Mouse (Mus musculus) lung, postnatal 0 days (tissue): ENCODE measurements at regions not wholly inside any gene's neighbourhood (a gene's known extent, or its start where the extent isn't known, plus 50 kb on each side); places are given as distances from the start of the nearest gene placed in this dataset.
A peak's percentile ranks its signal among the peaks of the same experiment; 100 is the strongest.

Experiments
- ATAC-seq: fragments of 200-750 bp; cut with Nextera tagmentation; 2 replicates; pipeline ENCODE4 v1.8.0; 2017; ENCODE audit warnings: moderate library complexity
- DNase-seq: peaks from one replicate; pipeline ENCODE4 v3.0.0-alpha.2; 2016; ENCODE audit warnings: low spot score
- H3K27ac ChIP-seq: fragments of 300-500 bp; sonication (generic); 2 replicates; pipeline ENCODE4 v1.5.1; 2014; ENCODE audit warnings: antibody characterized with exemption, mild to moderate bottlenecking, low read length, mixed read lengths
- H3K27me3 ChIP-seq: fragments of 300-500 bp; sonication (generic); replicated peaks from 2 replicates; pipeline ENCODE4 v1.6.1; 2014; ENCODE audit warnings: low read length, mixed read lengths; ENCODE audit not compliant: insufficient read depth
- H3K36me3 ChIP-seq: fragments of 300-500 bp; sonication (generic); 2 replicates; pipeline ENCODE4 v1.6.1; 2014; ENCODE audit warnings: low read length, mixed read lengths; ENCODE audit not compliant: insufficient read depth
- H3K4me1 ChIP-seq: fragments of 300-500 bp; sonication (generic); 2 replicates; pipeline ENCODE4 v1.6.1; 2014; ENCODE audit warnings: antibody characterized with exemption, low read depth, low read length, mixed read lengths; ENCODE audit not compliant: insufficient read depth
- H3K4me2 ChIP-seq: fragments of 300-500 bp; sonication (generic); replicated peaks from 2 replicates; pipeline ENCODE4 v1.6.1; 2014; ENCODE audit warnings: low read depth, mild to moderate bottlenecking, low read length, moderate library complexity, mixed read lengths
- H3K4me3 ChIP-seq: fragments of 300-500 bp; sonication (generic); 2 replicates; pipeline ENCODE4 v1.5.1; 2014; ENCODE audit warnings: low read depth, low read length
- H3K9ac ChIP-seq: fragments of 300-500 bp; sonication (generic); replicated peaks from 2 replicates; pipeline ENCODE4 v1.6.1; 2014; ENCODE audit warnings: low read depth, mild to moderate bottlenecking
- H3K9me3 ChIP-seq: fragments of 300-500 bp; sonication (generic); 2 replicates; pipeline ENCODE4 v1.6.1; 2016; ENCODE audit warnings: low read length, mixed read lengths
- CTCF ChIP-seq: IDR thresholded peaks from 2 replicates; pipeline ENCODE4 v1.5.1; 2016; ENCODE audit warnings: antibody characterized with exemption, mild to moderate bottlenecking
- EP300 ChIP-seq: IDR thresholded peaks from 2 replicates; pipeline ENCODE4 v1.6.1; 2016; ENCODE audit warnings: antibody characterized with exemption, mild to moderate bottlenecking, control low read depth
- WGBS: fragments of 180-500 bp; shearing (Covaris S2); extraction: QIAGEN DNeasy Blood & Tissue Kit; methylation state at CpG from one replicate; pipeline ENCODE4 v1.1.7; 2014; 5-methylcytosine and 5-hydroxymethylcytosine counted together

DNA sequence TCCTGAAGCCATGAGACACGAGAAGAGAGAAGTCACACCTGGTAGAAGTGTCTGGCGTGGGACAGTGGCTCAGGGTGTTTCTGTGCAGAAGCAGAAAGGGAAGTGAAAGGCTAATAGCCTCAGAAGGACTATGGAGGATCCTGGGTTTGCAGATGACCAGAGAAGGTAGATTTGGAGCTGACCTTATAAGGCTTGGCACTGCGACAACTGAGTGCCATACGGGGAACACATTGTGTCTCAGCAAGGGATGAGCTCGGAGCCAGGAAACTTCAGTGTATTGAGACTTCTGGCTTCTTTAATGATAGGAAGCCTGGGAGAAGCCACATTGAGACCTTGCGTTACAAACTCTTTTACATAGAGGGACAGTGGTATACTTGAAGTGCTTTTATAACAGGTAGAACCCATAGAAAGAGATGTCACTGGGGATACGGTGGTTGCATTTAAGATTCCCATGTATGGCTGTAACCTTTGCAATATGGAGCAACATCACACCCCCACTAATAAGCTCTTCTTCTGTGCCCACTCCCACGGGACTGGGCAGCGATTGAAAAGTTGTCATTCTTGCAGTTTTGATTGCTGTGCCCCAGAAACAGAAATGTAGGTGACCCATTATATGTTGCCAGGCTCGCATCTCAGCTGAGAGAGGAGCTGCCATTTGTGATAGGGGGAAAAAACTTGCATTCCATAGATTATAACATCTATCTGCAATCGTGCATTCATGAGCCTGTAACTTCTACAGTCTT is 61.8 kb upstream of the Dync1i1 start:
- no peaks in the 10 kb centered on the region for H3K4me1 ChIP-seq
- H3K27ac ChIP-seq = no peak overlapping the region
- H3K4me3 ChIP-seq = no peak overlapping the region
- TF ChIP-seq CTCF (no peak), EP300 (no peak)
- DNase-seq (no peak), ATAC-seq (no peak)
- H3K9ac ChIP-seq = no peak overlapping the region
- no peaks in the 10 kb centered on the region for H3K27me3 ChIP-seq
- H3K4me2 ChIP-seq = no peak overlapping the region
- H3K36me3 ChIP-seq = no peaks in the 10 kb centered on the region
- no peaks in the 10 kb centered on the region for H3K9me3 ChIP-seq
- 82% methylated on average over 11 of the region's 11 CpGs for WGBS

- Histone ChIP-seq H3K4me2 (no peak overlapping the region), H3K4me1 (no peaks in the 10 kb centered on the region), H3K9ac (no peak overlapping the region), H3K9me3 (no peaks in the 10 kb centered on the region), H3K4me3 (no peak overlapping the region), H3K36me3 (no peaks in the 10 kb centered on the region), H3K27me3 (no peaks in the 10 kb centered on the region), H3K27ac (no peak overlapping the region)
- TF ChIP-seq EP300 = no peak
- TF ChIP-seq CTCF = peak; percentile 92
- ATAC-seq (no peak), DNase-seq (peak; percentile 79)
- 21% methylated on average over 9 of the region's 9 CpGs for WGBS
Observed at GRCm38 (mm10) chr6:5645150-5645732, 80.2 kb upstream of the Dync1i1 start.

DNA sequence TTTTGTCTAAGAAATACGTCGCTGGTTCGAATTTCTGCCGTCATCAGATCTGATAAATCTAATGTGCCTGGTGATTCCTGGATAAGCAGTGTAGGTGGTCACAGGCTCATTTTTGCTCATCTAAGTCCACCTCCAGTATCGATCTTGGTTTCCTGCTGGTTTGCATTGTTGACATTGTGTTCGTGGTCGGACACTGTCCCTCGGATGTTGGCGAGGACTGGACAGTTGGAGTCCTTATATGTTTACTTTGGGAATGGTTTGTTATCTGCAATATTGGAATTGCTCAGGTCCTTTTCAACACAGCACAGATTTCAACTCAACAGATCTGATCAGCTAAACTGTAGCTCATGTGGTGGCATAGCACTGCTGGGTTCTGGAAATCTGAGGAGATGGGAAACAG is 91.2 kb upstream of the Dync1i1 start:
- Histone ChIP-seq H3K9me3 (no peaks in the 10 kb centered on the region), H3K27me3 (no peaks in the 10 kb centered on the region), H3K4me1 (no peaks in the 10 kb centered on the region), H3K9ac (no peak overlapping the region), H3K4me3 (no peak overlapping the region), H3K36me3 (no peaks in the 10 kb centered on the region), H3K4me2 (no peak overlapping the region), H3K27ac (no peak overlapping the region)
- DNase-seq (no peak), ATAC-seq (no peak)
- 72% methylated on average over 9 of the region's 9 CpGs for WGBS
- TF ChIP-seq CTCF (no peak), EP300 (no peak)

GRCm38 (mm10) chr6:5633036-5633708 is 92.3 kb upstream of the Dync1i1 start:
- TF ChIP-seq EP300 = no peak
- TF ChIP-seq CTCF = peak; percentile 82
- H3K9ac ChIP-seq = no peak overlapping the region
- WGBS = 21% methylated on average over 10 of the region's 10 CpGs

GRCm38 (mm10) chr6:5624085-5624484 is 101.4 kb upstream of the Dync1i1 start:
- H3K27ac ChIP-seq = no peak overlapping the region
- H3K9me3 ChIP-seq = no peaks in the 10 kb centered on the region
- no peaks in the 10 kb centered on the region for H3K27me3 ChIP-seq
- no peak for ATAC-seq
- H3K4me3 ChIP-seq = no peak overlapping the region
- no peak for DNase-seq
- H3K4me1 ChIP-seq = no peaks in the 10 kb centered on the region
- H3K4me2 ChIP-seq = no peak overlapping the region
- TF ChIP-seq EP300 (no peak), CTCF (no peak)
- H3K9ac ChIP-seq = no peak overlapping the region
- no peaks in the 10 kb centered on the region for H3K36me3 ChIP-seq
- WGBS = 60% methylated on average over 2 of the region's 2 CpGs

More at GRCm38 (mm10) chr6:5633036-5633708, 92.3 kb upstream of the Dync1i1 start:
- no peak for ATAC-seq
- H3K36me3 ChIP-seq = no peaks in the 10 kb centered on the region
- no peaks in the 10 kb centered on the region for H3K4me1 ChIP-seq
- no peak overlapping the region for H3K4me3 ChIP-seq
- no peaks in the 10 kb centered on the region for H3K9me3 ChIP-seq
- no peaks in the 10 kb centered on the region for H3K27me3 ChIP-seq
- H3K4me2 ChIP-seq = no peak overlapping the region
- DNase-seq = peak; percentile 71
- no peak overlapping the region for H3K27ac ChIP-seq

DNA sequence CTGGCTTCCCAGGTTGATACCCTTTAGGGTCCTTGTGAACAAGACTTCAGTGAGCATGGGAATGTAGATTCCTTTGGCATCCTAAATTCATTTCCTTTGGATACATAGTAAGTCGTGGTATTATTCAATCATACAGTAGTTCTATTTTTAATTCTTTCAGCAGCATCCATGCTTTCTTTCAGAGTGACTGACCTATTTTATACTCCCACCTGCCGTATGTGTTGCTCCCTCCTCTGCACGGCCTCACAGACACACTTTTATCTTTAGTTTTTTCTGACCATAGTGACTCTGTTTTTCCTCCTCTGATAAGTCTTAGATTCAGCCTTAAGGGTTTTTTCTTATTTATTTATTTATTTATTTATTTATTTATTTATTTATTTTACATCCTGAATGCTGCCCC is 103.9 kb upstream of the Dync1i1 start:
- DNase-seq = no peak
- no peak for ATAC-seq
- Histone ChIP-seq H3K27me3 (no peaks in the 10 kb centered on the region), H3K27ac (no peak overlapping the region), H3K9ac (no peak overlapping the region), H3K36me3 (no peaks in the 10 kb centered on the region), H3K4me2 (no peak overlapping the region), H3K4me3 (no peak overlapping the region), H3K4me1 (no peaks in the 10 kb centered on the region), H3K9me3 (no peaks in the 10 kb centered on the region)
- no peak for TF ChIP-seq EP300
- no peak for TF ChIP-seq CTCF
- 87% methylated on average over 3 of the region's 3 CpGs for WGBS
